Mouse (Mus musculus): ENCODE results near the gene 9930021J03Rik. TPM values are rescaled to one million over a fixed set of nuclear protein-coding genes. Genes with fewer than 3 reads are reported as not detected.

9930021J03Rik gene
- total and polyA plus RNA-seq, 2 experiments: 4.3 to 8.8 TPM

DNA sequence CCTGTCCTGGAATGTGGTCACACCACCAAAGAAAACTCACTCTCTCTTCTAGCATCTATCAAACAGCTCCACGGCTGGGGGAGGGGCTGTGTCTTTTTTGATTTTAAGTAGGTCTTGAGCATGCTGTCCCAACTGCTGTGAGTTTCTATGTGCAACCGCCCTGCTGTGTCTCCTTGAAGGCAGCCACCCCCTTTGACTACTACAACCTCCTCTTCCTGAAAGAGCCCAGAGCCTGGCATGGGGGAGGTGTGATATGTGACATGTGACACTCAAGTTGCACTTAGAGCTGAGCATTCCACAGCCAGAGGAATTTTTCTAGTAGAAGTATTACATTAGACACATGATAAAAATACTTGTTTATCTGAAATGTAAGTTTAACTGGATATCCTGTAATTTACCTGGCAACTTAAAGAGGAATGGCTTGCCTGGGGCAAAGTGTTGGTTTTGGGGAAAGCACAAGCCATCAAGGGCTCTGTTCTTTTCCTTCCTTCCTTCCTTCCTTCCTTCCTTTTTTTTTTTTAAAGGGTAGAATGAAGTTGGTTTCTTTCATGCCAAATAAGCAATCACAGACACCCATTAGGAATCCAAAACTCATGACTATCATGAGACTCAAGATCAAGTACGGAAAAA is 108.4 kb downstream of the 9930021J03Rik start, which contains the start of gene Mlana:
Mlana (plus strand) TSS at position 580 of the 630 bp plus-strand sequence.
- no peak within 1 kb of the TSS for H3K9ac ChIP-seq (ENCODE audit: low read depth, low read length)
- TF ChIP-seq POLR2A (IDR thresholded peaks at IDR 0.05; ENCODE audit: extremely low read depth, insufficient read depth, low read length): no peak
- no peak for TF ChIP-seq CTCF (IDR thresholded peaks at IDR 0.05; ENCODE audit: low read depth, low read length)
- no peaks in the 10 kb centered on the region for H3K36me3 ChIP-seq (ENCODE audit: control insufficient read depth, insufficient read depth, low read length)
- H3K27ac ChIP-seq (replicated peaks; ENCODE audit: insufficient read depth, low read depth, low read length): no peak within 1 kb of the TSS
- H3K27me3 ChIP-seq (ENCODE audit: control insufficient read depth, insufficient read depth, low read length): no peaks in the 10 kb centered on the region
- DNase-seq (ENCODE audit: extremely low read depth, low read depth, low spot score): no peak
- H3K4me3 ChIP-seq (ENCODE audit: insufficient read depth, low read depth, low read length): no peak within 1 kb of the TSS
- no peaks in the 10 kb centered on the region for H3K79me2 ChIP-seq (ENCODE audit: control insufficient read depth, insufficient read depth, low read length)
- 60% methylated on average over 3 of the region's 3 CpGs for WGBS
- no peaks in the 10 kb centered on the region for H3K4me1 ChIP-seq (ENCODE audit: control insufficient read depth, insufficient read depth, low read length)

DNA sequence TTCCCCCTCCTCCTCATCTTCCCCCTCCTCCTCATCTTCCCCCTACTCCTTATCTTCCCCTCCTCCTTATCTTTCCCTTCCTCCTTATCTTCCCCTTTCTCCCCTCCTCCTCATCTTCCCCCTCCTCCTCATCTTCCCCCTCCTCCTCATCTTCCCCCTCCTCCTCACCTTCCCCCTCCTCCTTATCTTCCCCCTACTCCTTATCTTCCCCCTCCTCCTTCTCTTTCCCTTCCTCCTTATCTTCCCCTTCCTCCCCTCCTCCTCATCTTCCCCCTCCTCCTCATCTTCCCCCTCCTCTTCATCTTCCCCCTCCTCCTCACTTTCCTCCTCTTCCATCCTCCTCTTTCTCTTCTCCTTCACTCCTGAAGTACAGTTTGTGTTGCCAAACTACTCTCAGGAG is 108.9 kb downstream of the 9930021J03Rik start:
- DNase-seq (ENCODE audit: extremely low read depth, low read depth, low spot score): no peak
- Histone ChIP-seq H3K79me2 (ENCODE audit: control insufficient read depth, insufficient read depth, low read length) (no peaks in the 10 kb centered on the region), H3K9ac (ENCODE audit: low read depth, low read length) (no peak overlapping the region), H3K36me3 (ENCODE audit: control insufficient read depth, insufficient read depth, low read length) (no peaks in the 10 kb centered on the region), H3K4me3 (ENCODE audit: insufficient read depth, low read depth, low read length) (no peak overlapping the region), H3K4me1 (ENCODE audit: control insufficient read depth, insufficient read depth, low read length) (no peaks in the 10 kb centered on the region), H3K27me3 (ENCODE audit: control insufficient read depth, insufficient read depth, low read length) (no peaks in the 10 kb centered on the region), H3K27ac (replicated peaks; ENCODE audit: insufficient read depth, low read depth, low read length) (no peak overlapping the region)
- TF ChIP-seq CTCF (IDR thresholded peaks at IDR 0.05; ENCODE audit: low read depth, low read length) (no peak), POLR2A (IDR thresholded peaks at IDR 0.05; ENCODE audit: extremely low read depth, insufficient read depth, low read length) (no peak)

DNA sequence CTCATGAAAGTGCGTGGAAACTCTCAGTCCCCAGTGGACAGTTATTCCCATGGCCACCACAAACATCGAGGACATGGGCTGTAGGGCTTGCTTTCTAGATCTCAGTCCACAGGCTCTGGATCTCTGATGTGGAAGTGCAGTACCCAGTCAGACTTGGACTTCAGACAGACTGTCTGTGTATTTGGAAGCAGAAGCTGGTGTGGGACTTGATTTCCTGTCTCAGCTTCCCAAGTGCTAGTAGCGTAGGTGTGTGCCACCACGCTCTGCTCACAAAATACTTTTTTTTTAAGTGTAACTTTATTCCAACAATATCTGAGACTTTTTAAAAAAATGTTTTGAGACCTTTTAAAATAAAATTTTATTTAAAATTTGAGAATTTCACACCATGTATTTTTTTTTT is 109.5 kb downstream of the 9930021J03Rik start:
- WGBS: 96% methylated on average over 4 of the region's 4 CpGs
- no peak overlapping the region for H3K9ac ChIP-seq (ENCODE audit: low read depth, low read length)
- no peaks in the 10 kb centered on the region for H3K36me3 ChIP-seq (ENCODE audit: control insufficient read depth, insufficient read depth, low read length)
- H3K79me2 ChIP-seq (ENCODE audit: control insufficient read depth, insufficient read depth, low read length): no peaks in the 10 kb centered on the region
- no peak overlapping the region for H3K27ac ChIP-seq (replicated peaks; ENCODE audit: insufficient read depth, low read depth, low read length)
- H3K27me3 ChIP-seq (ENCODE audit: control insufficient read depth, insufficient read depth, low read length): no peaks in the 10 kb centered on the region
- TF ChIP-seq CTCF (IDR thresholded peaks at IDR 0.05; ENCODE audit: low read depth, low read length) (no peak), POLR2A (IDR thresholded peaks at IDR 0.05; ENCODE audit: extremely low read depth, insufficient read depth, low read length) (no peak)
- no peak for DNase-seq (ENCODE audit: extremely low read depth, low read depth, low spot score)
- no peaks in the 10 kb centered on the region for H3K4me1 ChIP-seq (ENCODE audit: control insufficient read depth, insufficient read depth, low read length)
- no peak overlapping the region for H3K4me3 ChIP-seq (ENCODE audit: insufficient read depth, low read depth, low read length)

DNA sequence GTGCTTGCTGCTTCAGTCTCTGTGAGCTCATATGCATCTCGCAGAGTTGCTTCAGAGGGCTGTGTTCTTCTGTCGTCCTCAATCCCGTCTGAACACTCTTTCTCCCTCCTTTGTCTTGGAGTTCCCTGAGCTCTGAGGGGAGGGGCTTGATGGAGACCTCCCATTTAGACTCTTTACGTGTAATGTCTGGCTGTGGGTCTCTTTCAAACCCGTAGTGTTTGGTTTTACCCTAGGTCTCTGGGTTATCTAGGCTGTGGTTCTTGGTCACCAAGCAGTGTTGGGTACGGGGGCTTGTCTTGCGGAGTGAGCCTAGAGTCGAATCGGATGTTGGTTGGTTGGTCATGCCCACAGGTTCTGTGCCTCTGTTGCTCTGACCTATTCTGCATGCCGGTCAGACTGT is 110.7 kb downstream of the 9930021J03Rik start:
- no peaks in the 10 kb centered on the region for H3K4me1 ChIP-seq (ENCODE audit: control insufficient read depth, insufficient read depth, low read length)
- TF ChIP-seq CTCF (IDR thresholded peaks at IDR 0.05; ENCODE audit: low read depth, low read length) (no peak), POLR2A (IDR thresholded peaks at IDR 0.05; ENCODE audit: extremely low read depth, insufficient read depth, low read length) (no peak)
- H3K27ac ChIP-seq (replicated peaks; ENCODE audit: insufficient read depth, low read depth, low read length): no peak overlapping the region
- 95% methylated on average over 10 of the region's 10 CpGs for WGBS
- no peak overlapping the region for H3K4me3 ChIP-seq (ENCODE audit: insufficient read depth, low read depth, low read length)
- H3K36me3 ChIP-seq (ENCODE audit: control insufficient read depth, insufficient read depth, low read length): no peaks in the 10 kb centered on the region
- no peaks in the 10 kb centered on the region for H3K79me2 ChIP-seq (ENCODE audit: control insufficient read depth, insufficient read depth, low read length)
- H3K27me3 ChIP-seq (ENCODE audit: control insufficient read depth, insufficient read depth, low read length): no peaks in the 10 kb centered on the region
- H3K9ac ChIP-seq (ENCODE audit: low read depth, low read length): no peak overlapping the region
- DNase-seq (ENCODE audit: extremely low read depth, low read depth, low spot score): no peak

DNA sequence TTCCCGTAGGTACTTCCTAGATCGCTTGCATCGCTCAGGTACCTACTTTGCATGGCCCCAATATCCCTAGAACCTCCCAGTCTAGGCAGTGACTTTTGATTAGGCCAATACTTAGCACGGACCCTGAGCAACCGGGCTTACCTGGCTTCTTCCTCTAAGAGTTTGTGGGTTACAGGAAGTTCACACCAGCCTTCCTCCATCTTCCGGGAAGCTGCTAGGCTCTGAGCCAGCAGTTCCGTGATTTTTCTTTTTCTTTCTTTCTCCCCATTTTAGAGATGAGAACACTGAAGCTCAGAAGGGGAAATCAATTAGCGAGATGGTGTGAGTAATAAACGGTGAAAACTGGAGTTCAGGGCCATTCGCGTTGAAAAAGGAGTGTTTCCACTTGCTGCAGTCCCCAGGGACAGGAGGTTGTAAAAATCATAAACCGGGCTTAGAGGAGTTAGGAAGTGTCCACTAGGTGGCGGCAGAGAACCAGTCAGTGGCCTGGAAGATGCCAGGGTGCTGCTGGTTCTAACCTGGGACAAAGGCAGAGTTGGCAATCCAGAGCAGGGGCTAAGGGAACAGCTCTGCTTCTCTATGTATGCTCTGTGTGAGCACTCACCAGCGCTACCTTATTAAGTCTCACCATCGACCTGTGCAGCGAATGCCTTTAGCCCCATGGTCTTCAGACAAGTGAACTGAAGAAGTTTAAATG is 121.8 kb downstream of the 9930021J03Rik start:
- no peak overlapping the region for H3K4me3 ChIP-seq (ENCODE audit: insufficient read depth, low read depth, low read length)

More for the DNA sequence above, 121.8 kb downstream of the 9930021J03Rik start:
- no peaks in the 10 kb centered on the region for H3K4me1 ChIP-seq (ENCODE audit: control insufficient read depth, insufficient read depth, low read length)
- WGBS: 51% methylated on average over 16 of the region's 16 CpGs
- TF ChIP-seq POLR2A (IDR thresholded peaks at IDR 0.05; ENCODE audit: extremely low read depth, insufficient read depth, low read length): no peak
- TF ChIP-seq CTCF (IDR thresholded peaks at IDR 0.05; ENCODE audit: low read depth, low read length): peak; percentile 86
- no peak overlapping the region for H3K9ac ChIP-seq (ENCODE audit: low read depth, low read length)
- no peaks in the 10 kb centered on the region for H3K79me2 ChIP-seq (ENCODE audit: control insufficient read depth, insufficient read depth, low read length)
- no peaks in the 10 kb centered on the region for H3K27me3 ChIP-seq (ENCODE audit: control insufficient read depth, insufficient read depth, low read length)
- H3K27ac ChIP-seq (replicated peaks; ENCODE audit: insufficient read depth, low read depth, low read length): no peak overlapping the region
- DNase-seq (ENCODE audit: extremely low read depth, low read depth, low spot score): peak; percentile 65
- H3K36me3 ChIP-seq (ENCODE audit: control insufficient read depth, insufficient read depth, low read length): no peaks in the 10 kb centered on the region
